8 mouse cellular contexts compared by ENCODE assay signal in genomic region chr2:173089437-173089836, GRCm38 (mm10). TPM values are rescaled to one million over a fixed set of nuclear protein-coding genes. Genes with fewer than 3 reads are reported as not detected.
DNase-seq lines count a peak whose midpoint lies in the region; ATAC-seq and TF ChIP-seq lines count a peak whose summit lies in the region.

No protein-coding gene starts in this region.

- no peaks in the 10 kb centered on the region for H3K36me3 ChIP-seq in forebrain, postnatal 0 days (ENCODE audit: insufficient read depth)
- no peaks in the 10 kb centered on the region for H3K36me3 ChIP-seq in lung, postnatal 0 days (ENCODE audit: insufficient read depth, low read length)

- TF ChIP-seq CTCF in forebrain, postnatal 0 days (IDR thresholded peaks at IDR 0.05; ENCODE audit: low read depth), result peak; percentile 98
- peak; percentile 98 for TF ChIP-seq CTCF in lung, postnatal 0 days (IDR thresholded peaks at IDR 0.05)

- DNase-seq in NIH3T3 (ENCODE audit: low read depth), result peak; percentile 90
- peak; percentile 75 to 83 for DNase-seq in cerebellum, adult 18-20 months
- peak; percentile 91 for DNase-seq in forebrain, postnatal 0 days
- peak; percentile 79 to 87 for DNase-seq in heart, postnatal 36 days
- peak; percentile 81 for DNase-seq in layer of hippocampus, adult 9-10 months (ENCODE audit: low spot score)
- DNase-seq in lung, postnatal 0 days (ENCODE audit: low spot score), result peak; percentile 83
- peak; percentile 95 for DNase-seq in retina, embryonic 14.5 days (ENCODE audit: low spot score)
- DNase-seq in thymus, postnatal 25 days, result peak; percentile 92

- H3K27me3 ChIP-seq in forebrain, postnatal 0 days (ENCODE audit: insufficient read depth, low read length), result no peaks in the 10 kb centered on the region; the same call in 1 of the 2 replicates
- no peaks in the 10 kb centered on the region for H3K27me3 ChIP-seq in lung, postnatal 0 days (replicated peaks; ENCODE audit: insufficient read depth, low read length)

- H3K4me1 ChIP-seq in forebrain, postnatal 0 days (ENCODE audit: insufficient read depth), result no peaks in the 10 kb centered on the region
- H3K4me1 ChIP-seq in lung, postnatal 0 days (ENCODE audit: insufficient read depth, low read depth, low read length), result no peaks in the 10 kb centered on the region

- no peak overlapping the region for H3K9ac ChIP-seq in forebrain, postnatal 0 days
- H3K9ac ChIP-seq in lung, postnatal 0 days (replicated peaks; ENCODE audit: low read depth), result no peak overlapping the region

- no peak overlapping the region for H3K4me2 ChIP-seq in forebrain, postnatal 0 days (ENCODE audit: low read depth)
- no peak overlapping the region for H3K4me2 ChIP-seq in lung, postnatal 0 days (replicated peaks; ENCODE audit: low read depth, low read length)

- intact Hi-C loops in heart, postnatal 36 days (cut with DNase I), result loop anchor here (1.0 to 2.0 kb wide), 3 partner anchors 90 to 611 kb away; no protein-coding TSS in a partner anchor

- no peak for TF ChIP-seq EP300 in lung, postnatal 0 days (IDR thresholded peaks at IDR 0.05)

- no peaks in the 10 kb centered on the region for H3K9me3 ChIP-seq in forebrain, postnatal 0 days (ENCODE audit: low read length)
- H3K9me3 ChIP-seq in lung, postnatal 0 days (ENCODE audit: low read length), result no peaks in the 10 kb centered on the region

- peak; percentile 87 for ATAC-seq in forebrain, postnatal 0 days
- peak; percentile 66 for ATAC-seq in lung, postnatal 0 days

- no peak overlapping the region for H3K27ac ChIP-seq in forebrain, postnatal 0 days (ENCODE audit: low read depth, low read length)
- no peak overlapping the region for H3K27ac ChIP-seq in lung, postnatal 0 days (ENCODE audit: low read length)

- no peak overlapping the region for H3K4me3 ChIP-seq in forebrain, postnatal 0 days (ENCODE audit: low read depth, low read length)
- no peak overlapping the region for H3K4me3 ChIP-seq in lung, postnatal 0 days (ENCODE audit: low read depth, low read length)

- WGBS in forebrain, postnatal 0 days, result 15% methylated on average over 6 of the region's 6 CpGs
- 12% methylated on average over 6 of the region's 6 CpGs for WGBS in lung, postnatal 0 days

RNA-seq across cellular contexts. Expression of gene Ctcfl, which starts 29.9 kb away (rescaled TPM):
- total RNA-seq in forebrain, postnatal 0 days (2014; rRNA removed), result not detected in 2 replicates
- polyA plus RNA-seq in forebrain, postnatal 0 days (2015; fragmentation: Nextera tagmentation; extraction: Ambion mirVana), result 0.06 TPM in 1 of 2 replicates, not detected in the other
- under 1 TPM in 1 of 2 experiments, not detected in 1; 0.14 TPM for total RNA-seq in heart, postnatal 36 days (2021)
- polyA plus RNA-seq in lung, postnatal 0 days (2015; fragmentation: Nextera tagmentation; extraction: Ambion mirVana), result 0.07 TPM in 1 of 2 replicates, not detected in the other
